Mouse (Mus musculus) forebrain, embryonic 13.5 days (tissue): ENCODE results near the gene Anxa5. TPM values are rescaled to one million over a fixed set of nuclear protein-coding genes. Genes with fewer than 3 reads are reported as not detected.

ENCODE experiments used
- ATAC-seq: fragments of 200-750 bp; cut with Nextera tagmentation; 2 replicates; pipeline ENCODE4 v1.8.0; 2017
- H3K27ac ChIP-seq: fragments of 300-500 bp; sonication (generic); 2 replicates; pipeline ENCODE4 v1.5.1; 2015; ENCODE audit warnings: inconsistent platforms, mild to moderate bottlenecking, moderate library complexity
- H3K27me3 ChIP-seq: fragments of 300-500 bp; sonication (generic); 2 replicates; pipeline ENCODE4 v1.6.1; 2015; ENCODE audit warnings: mild to moderate bottlenecking, inconsistent platforms
- H3K36me3 ChIP-seq: fragments of 300-500 bp; sonication (generic); 2 replicates; pipeline ENCODE4 v1.6.1; 2015; ENCODE audit warnings: mild to moderate bottlenecking, inconsistent platforms; ENCODE audit not compliant: poor library complexity, severe bottlenecking
- H3K4me1 ChIP-seq: fragments of 300-500 bp; sonication (generic); 2 replicates; pipeline ENCODE4 v1.6.1; 2015; ENCODE audit warnings: inconsistent platforms
- H3K4me2 ChIP-seq: fragments of 300-500 bp; sonication (generic); 2 replicates; pipeline ENCODE4 v1.6.1; 2015; ENCODE audit warnings: inconsistent platforms, mild to moderate bottlenecking, moderate library complexity
- H3K4me3 ChIP-seq: fragments of 300-500 bp; sonication (generic); 2 replicates; pipeline ENCODE4 v1.5.1; 2015; ENCODE audit warnings: mild to moderate bottlenecking, inconsistent platforms
- H3K9ac ChIP-seq: fragments of 300-500 bp; sonication (generic); 2 replicates; pipeline ENCODE4 v1.6.1; 2015; ENCODE audit warnings: mild to moderate bottlenecking, inconsistent platforms
- H3K9me3 ChIP-seq: fragments of 300-500 bp; sonication (generic); replicated peaks from 2 replicates; pipeline ENCODE4 v1.6.1; 2016; ENCODE audit warnings: inconsistent platforms
- WGBS: fragments of 180-500 bp; shearing (Covaris S2); methylation state at CpG from one replicate; pipeline ENCODE4 v1.1.7; 2015; 5-methylcytosine and 5-hydroxymethylcytosine counted together
- polyA plus RNA-seq: library from polyadenylated mRNA; unstranded; fragments of >200 nt; fragmentation: Nextera tagmentation; extraction: Ambion mirVana; gene quantifications from 2 replicates; pipeline ENCODE4 v1.2.1, GENCODE M21; 2015

Gene Anxa5
- polyA plus RNA-seq, 1 experiment from 2014 or later: 50.5 TPM

DNA sequence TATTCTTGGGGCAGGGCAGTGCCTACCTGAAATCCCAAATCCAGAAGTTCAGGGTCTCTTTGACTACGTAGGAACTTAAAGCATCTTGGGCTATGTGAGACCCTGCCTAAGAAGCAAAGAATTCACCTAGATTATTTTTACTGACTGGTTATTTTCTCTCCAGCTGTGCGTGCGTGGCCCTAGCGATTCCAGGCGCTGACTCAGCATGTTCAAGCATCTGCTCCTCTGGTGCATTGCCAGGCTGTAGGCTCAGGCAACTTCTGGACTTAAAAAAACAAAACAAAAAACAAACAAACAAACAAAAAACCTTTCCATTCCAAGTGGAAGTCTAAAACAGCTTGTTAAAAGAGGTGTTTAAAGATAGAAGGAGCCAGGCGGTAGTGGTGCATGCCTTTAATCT, 22.5 kb upstream of the Anxa5 start:
- Histone ChIP-seq H3K4me2 (no peak overlapping the region), H3K9me3 (no peaks in the 10 kb centered on the region), H3K36me3 (no peaks in the 10 kb centered on the region), H3K4me3 (no peak overlapping the region), H3K27ac (no peak overlapping the region), H3K9ac (no peak overlapping the region), H3K27me3 (peaks cover 4% of the 10 kb centered on the region; the same call in 1 of the 2 replicates), H3K4me1 (peaks cover 5% of the 10 kb centered on the region)
- no peak for ATAC-seq
- WGBS: 93% methylated on average over 6 of the region's 6 CpGs

DNA sequence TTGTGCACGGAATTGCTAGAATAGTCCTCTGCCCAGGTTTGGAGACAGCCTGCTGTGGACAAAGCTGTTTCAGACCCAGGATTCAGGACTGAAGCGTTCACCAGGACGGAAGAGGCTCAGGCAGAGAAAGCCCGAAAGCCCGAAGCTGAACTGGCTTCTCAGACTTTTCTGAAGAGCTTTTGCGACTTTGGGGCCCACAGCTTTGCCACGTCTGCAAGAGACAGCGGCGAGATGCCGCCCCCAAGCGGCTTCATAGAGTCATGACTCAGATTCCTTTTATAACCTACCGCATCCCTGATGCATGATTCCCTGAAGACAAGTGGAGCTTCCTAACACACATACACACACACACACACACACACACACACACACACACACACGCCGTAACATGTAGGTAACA, 21.1 kb upstream of the Anxa5 start:
- Histone ChIP-seq H3K4me2 (no peak overlapping the region; the same call in 1 of the 2 replicates), H3K4me3 (no peak overlapping the region), H3K9ac (no peak overlapping the region), H3K27ac (no peak overlapping the region), H3K9me3 (no peaks in the 10 kb centered on the region), H3K27me3 (peaks cover 4% of the 10 kb centered on the region; the same call in 1 of the 2 replicates), H3K36me3 (no peaks in the 10 kb centered on the region), H3K4me1 (peaks cover 5% of the 10 kb centered on the region)
- ATAC-seq: 0 out of 2 replicates have a peak, but pooled peaks have one; percentile 38
- 17% methylated on average over 14 of the region's 14 CpGs for WGBS

DNA sequence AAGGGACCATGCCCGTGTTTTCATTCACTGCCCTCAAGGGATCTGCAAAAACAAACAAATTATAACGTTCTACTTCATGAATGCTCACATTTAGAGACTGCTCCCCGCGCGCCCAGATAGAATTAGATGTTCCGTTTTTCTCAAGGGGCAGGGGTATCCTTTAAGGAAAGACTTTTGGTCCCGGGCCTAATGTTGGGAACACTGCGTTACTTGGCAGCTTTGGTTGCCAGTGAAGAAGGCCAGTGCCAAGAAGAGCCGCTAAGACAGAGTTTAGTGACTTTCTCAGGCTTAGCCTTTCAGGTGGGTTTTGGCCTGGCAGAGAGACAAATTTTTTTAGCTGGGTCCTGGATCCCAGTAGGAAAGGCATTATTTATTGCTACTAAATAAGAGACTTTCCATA, 20.6 kb upstream of the Anxa5 start:
- 86% methylated on average over 9 of the region's 9 CpGs for WGBS
- Histone ChIP-seq H3K9ac (no peak overlapping the region), H3K9me3 (no peaks in the 10 kb centered on the region), H3K27ac (no peak overlapping the region), H3K4me3 (no peak overlapping the region), H3K36me3 (no peaks in the 10 kb centered on the region), H3K27me3 (peaks cover 4% of the 10 kb centered on the region; the same call in 1 of the 2 replicates), H3K4me2 (no peak overlapping the region; the same call in 1 of the 2 replicates), H3K4me1 (peaks cover 5% of the 10 kb centered on the region)
- ATAC-seq: no peak

DNA sequence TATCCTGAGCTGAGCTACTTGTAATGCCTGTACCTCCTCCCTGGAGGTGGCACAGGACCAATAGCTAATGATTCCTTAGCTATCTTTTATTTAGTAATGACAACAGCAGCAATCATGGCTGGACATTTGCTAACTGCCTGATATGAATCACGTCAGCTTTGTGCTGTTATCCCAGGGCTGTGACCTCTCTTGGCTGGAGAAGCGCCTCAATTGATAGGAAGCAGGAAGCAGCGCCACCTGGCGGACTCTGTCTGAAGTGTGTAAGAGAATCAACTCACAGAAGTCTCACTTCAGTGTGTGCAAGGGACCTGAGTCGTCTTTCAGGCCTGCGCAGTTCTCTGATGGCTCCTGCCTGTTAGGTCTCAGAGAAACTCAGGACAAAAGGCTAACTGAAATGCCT, 19.7 kb upstream of the Anxa5 start:
- Histone ChIP-seq H3K4me1 (peaks cover 5% of the 10 kb centered on the region), H3K9ac (no peak overlapping the region), H3K4me2 (no peak overlapping the region), H3K9me3 (no peaks in the 10 kb centered on the region), H3K36me3 (no peaks in the 10 kb centered on the region), H3K4me3 (no peak overlapping the region), H3K27ac (no peak overlapping the region), H3K27me3 (peaks cover 4% of the 10 kb centered on the region; the same call in 1 of the 2 replicates)
- WGBS: 12% methylated on average over 6 of the region's 6 CpGs
- peak; percentile 85 for ATAC-seq

DNA sequence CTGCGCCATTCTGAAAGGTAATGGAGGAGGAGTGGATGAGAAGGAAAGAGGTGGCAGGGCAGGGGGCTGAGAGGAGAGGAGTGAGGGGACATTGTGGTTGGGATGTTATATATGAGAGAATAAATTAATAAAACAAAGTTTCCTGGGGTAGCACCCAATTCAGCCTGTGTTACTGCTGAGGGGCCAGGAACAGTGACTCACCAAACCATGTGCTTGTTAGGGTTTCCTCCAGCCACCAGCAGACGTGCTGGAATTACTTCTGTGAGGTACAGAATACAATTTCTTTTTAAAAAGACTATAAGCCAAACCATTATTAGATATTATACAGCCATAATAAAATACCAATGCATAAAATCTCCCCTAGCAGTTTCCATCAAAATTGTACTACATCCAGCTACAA, 18.9 kb upstream of the Anxa5 start:
- H3K27ac ChIP-seq: no peak overlapping the region; the same call in 1 of the 2 replicates
- no peaks in the 10 kb centered on the region for H3K9me3 ChIP-seq
- 88% methylated on average over 2 of the region's 2 CpGs for WGBS
- H3K4me2 ChIP-seq: no peak overlapping the region
- H3K9ac ChIP-seq: no peak overlapping the region
- peaks cover 5% of the 10 kb centered on the region for H3K4me1 ChIP-seq
- peaks cover 4% of the 10 kb centered on the region; the same call in 1 of the 2 replicates for H3K27me3 ChIP-seq
- no peaks in the 10 kb centered on the region for H3K36me3 ChIP-seq
- no peak overlapping the region for H3K4me3 ChIP-seq
- ATAC-seq: no peak

DNA sequence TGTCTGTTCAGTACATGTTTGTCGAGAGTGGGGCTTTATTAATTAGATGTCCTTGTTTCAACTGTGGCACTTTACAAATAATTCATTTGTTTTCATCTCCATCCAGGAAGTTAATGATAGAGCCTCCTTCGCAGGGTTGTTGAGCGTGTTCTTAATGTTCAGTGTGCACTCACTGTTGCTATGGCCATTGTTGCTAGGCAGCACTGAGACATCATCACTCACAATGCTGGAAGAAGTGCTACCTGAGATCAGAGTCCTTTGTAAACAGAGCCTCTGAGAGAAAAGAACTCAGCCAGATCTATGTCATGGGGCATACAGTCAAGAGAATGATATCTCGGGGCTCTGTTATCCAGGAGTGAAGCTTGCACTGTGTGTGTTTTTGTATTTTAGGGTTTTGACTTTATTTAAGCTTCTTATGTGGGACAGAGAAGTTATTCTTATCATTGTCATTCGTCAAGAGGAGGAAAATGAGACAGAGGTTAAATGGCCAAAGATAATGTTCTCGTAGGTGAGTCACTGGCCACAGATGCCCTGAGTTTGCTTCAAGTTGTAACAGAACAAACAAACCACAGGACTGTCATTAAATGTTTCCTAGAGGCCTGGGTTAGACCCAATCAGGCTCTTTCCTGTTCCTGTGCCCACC, 18.1 kb upstream of the Anxa5 start:
- Histone ChIP-seq H3K4me2 (no peak overlapping the region), H3K4me3 (no peak overlapping the region), H3K27ac (no peak overlapping the region), H3K9ac (no peak overlapping the region), H3K9me3 (no peaks in the 10 kb centered on the region), H3K4me1 (peaks cover 5% of the 10 kb centered on the region), H3K27me3 (peaks cover 4% of the 10 kb centered on the region; the same call in 1 of the 2 replicates), H3K36me3 (no peaks in the 10 kb centered on the region)
- 60% methylated on average over 6 of the region's 6 CpGs for WGBS
- no peak; the same call in 1 of the 2 replicates for ATAC-seq

DNA sequence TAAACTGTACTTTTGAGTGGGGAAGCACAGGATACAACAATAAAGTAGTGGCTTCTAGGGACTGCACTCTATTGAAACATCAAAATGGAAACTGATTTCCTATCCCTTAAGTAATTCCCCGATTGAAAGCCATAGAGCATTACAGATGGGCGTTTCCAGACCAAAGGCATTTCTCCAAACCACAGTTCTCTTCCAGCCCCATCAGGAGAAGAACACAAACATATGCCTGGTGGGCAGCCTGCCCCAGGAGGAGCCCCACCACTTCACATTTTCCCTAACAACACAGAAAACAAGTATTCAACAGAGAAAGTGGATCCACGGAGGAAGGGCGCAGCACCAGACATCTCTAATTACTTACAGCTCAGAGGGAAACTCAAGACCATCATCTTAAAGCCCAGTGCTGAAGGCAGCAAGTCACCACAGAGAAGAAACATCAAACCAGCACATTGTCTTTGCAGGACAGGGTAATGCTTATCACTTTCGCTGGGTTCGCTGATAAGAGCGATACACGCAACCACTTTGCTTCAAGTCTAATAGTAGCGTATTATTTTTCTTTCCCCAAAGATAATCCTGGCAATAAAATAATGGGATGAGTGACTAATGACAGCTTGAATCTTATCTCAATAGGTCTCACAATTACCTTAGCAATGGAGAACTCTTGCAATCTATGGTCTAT, 17.2 kb upstream of the Anxa5 start:
- Histone ChIP-seq H3K27me3 (peaks cover 4% of the 10 kb centered on the region; the same call in 1 of the 2 replicates), H3K4me2 (no peak overlapping the region), H3K4me3 (no peak overlapping the region), H3K4me1 (peaks cover 5% of the 10 kb centered on the region), H3K9ac (no peak overlapping the region), H3K9me3 (no peaks in the 10 kb centered on the region), H3K27ac (no peak overlapping the region), H3K36me3 (no peaks in the 10 kb centered on the region)
- WGBS: 88% methylated on average over 9 of the region's 9 CpGs
- no peak for ATAC-seq

DNA sequence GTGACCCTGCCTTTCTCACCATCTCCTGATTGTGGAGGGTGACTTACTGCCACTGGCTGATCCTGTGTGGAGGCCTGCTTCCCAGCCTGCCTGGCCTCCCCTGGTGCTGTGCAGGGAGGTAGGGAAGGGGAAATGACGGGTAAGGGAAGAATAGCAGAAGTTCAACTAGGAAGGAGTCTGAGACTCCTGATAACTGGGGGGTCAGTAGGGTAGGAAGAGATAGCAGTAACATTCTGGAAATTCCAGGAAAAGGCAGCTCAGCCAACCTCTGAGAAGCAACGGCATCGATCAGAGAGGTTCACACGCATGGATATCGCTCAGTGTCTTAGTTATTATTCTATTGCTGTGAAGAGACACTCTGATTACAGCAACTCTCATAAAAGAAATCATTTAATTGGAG, 15.8 kb upstream of the Anxa5 start:
- H3K9ac ChIP-seq: no peak overlapping the region
- no peaks in the 10 kb centered on the region for H3K9me3 ChIP-seq
- peaks cover 3% of the 10 kb centered on the region for H3K4me1 ChIP-seq
- no peak overlapping the region for H3K4me3 ChIP-seq
- ATAC-seq: no peak
- no peak overlapping the region for H3K27ac ChIP-seq
- H3K27me3 ChIP-seq: peaks cover 4% of the 10 kb centered on the region; the same call in 1 of the 2 replicates
- H3K36me3 ChIP-seq: no peaks in the 10 kb centered on the region
- WGBS: 94% methylated on average over 5 of the region's 5 CpGs
- no peak overlapping the region for H3K4me2 ChIP-seq

DNA sequence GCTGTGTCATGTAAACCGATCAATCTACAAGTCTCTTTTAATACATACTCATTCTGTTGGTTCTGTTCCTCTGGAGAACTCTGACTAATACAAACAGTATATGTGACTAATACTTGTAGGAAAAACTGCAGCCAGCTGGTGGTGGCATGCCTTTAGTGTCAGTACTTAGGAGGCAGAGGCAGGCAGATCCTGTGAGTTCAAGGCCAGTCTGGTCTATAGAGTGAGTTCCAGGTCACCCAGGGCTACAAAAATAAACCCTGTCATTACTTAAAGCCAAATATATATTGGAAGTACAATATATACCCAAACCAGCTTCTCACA, 13.9 kb upstream of the Anxa5 start:
- 96% methylated on average over 1 of the region's 1 CpGs for WGBS
- Histone ChIP-seq H3K27me3 (no peaks in the 10 kb centered on the region), H3K36me3 (no peaks in the 10 kb centered on the region), H3K4me1 (peaks cover 3% of the 10 kb centered on the region), H3K4me3 (no peak overlapping the region), H3K9ac (no peak overlapping the region), H3K27ac (no peak overlapping the region), H3K9me3 (no peaks in the 10 kb centered on the region), H3K4me2 (no peak overlapping the region)
- ATAC-seq: no peak

DNA sequence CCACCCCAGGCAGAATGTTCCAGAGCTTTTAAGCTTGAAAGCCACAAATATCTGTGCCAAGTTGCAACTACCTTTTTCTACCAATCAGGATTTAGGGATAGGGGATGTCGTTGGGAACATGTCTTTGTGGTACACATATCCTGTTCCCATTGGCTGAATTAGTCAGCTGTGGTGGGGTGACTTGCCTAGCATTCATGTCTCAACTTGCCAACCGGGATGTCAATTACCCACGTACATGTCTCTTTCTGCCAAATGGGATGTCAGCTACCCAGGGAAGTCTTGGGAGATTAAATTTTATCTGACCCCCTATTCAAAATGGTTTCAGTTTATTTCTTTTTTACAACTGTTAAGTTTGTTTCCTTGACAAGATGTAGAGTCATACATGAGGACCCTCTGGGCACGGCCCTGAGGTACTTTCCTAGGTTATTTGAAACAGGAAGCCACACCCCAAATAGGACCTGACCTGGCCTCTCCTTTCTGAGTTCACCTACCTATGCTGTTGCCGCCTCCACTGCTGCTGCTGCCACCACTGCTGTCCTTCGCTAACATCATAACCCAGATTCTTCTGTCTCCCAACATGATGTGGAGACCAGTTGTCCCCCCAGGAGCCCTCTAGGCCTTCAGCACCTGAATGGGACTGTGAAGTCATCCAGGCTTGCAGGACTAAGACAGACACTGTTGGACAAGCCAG, 13.3 kb upstream of the Anxa5 start:
- WGBS: 85% methylated on average over 6 of the region's 6 CpGs
- Histone ChIP-seq H3K9ac (no peak overlapping the region), H3K4me2 (no peak overlapping the region), H3K36me3 (no peaks in the 10 kb centered on the region), H3K9me3 (no peaks in the 10 kb centered on the region), H3K27me3 (no peaks in the 10 kb centered on the region), H3K4me1 (peaks cover 3% of the 10 kb centered on the region), H3K27ac (no peak overlapping the region), H3K4me3 (no peak overlapping the region)
- no peak for ATAC-seq

DNA sequence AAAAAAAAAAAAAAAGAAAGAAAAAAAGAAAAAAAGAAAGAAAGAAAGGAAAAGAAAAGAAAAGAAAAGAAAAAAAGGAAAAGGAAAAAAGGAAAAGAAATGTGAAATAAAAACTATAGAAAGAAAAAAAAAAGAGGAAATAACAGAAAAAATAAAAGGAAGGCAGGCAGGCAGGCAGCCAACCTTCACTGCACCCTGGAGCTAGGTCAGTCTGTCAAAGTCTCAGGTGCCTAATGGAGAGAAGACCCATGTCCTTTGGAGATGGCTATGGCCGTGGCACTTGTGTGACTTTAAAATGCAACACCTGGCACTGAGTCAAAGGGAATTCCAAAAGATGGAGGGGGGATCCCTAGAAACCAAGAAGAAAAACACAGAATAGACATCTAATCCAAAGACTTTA, 12.7 kb upstream of the Anxa5 start:
- WGBS: 77% methylated on average over 1 of the region's 1 CpGs
- H3K9ac ChIP-seq: no peak overlapping the region
- no peaks in the 10 kb centered on the region for H3K27me3 ChIP-seq
- no peaks in the 10 kb centered on the region for H3K4me1 ChIP-seq
- no peak for ATAC-seq
- H3K4me3 ChIP-seq: no peak overlapping the region
- H3K9me3 ChIP-seq: no peaks in the 10 kb centered on the region
- no peak overlapping the region for H3K4me2 ChIP-seq
- H3K27ac ChIP-seq: no peak overlapping the region
- H3K36me3 ChIP-seq: no peaks in the 10 kb centered on the region

DNA sequence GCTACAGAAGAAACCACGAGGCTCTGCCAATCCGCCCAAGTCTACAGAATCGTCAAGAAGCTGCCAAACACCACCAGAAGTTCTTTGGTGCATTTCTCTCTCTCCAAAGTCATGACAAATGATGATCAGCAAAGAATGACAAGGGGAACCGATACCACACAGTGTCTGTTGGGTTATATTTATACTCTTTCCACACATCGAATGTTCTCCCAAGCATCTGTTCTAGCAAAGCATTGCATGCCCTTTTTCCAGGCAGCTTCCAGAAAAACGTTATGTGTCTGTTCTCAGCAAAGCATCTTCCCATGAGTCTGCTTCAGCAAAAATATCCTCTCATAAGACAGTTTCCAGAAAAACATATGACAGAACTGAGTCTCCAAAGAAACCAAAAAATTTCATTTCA, 11.2 kb upstream of the Anxa5 start:
- H3K9ac ChIP-seq: no peak overlapping the region
- no peaks in the 10 kb centered on the region for H3K36me3 ChIP-seq
- H3K27me3 ChIP-seq: no peaks in the 10 kb centered on the region
- H3K9me3 ChIP-seq: no peaks in the 10 kb centered on the region
- no peak overlapping the region for H3K4me2 ChIP-seq
- H3K27ac ChIP-seq: no peak overlapping the region
- no peak overlapping the region for H3K4me3 ChIP-seq
- H3K4me1 ChIP-seq: peaks cover 9% of the 10 kb centered on the region
- ATAC-seq: no peak
- 90% methylated on average over 6 of the region's 6 CpGs for WGBS
